10 mouse cellular contexts compared by ENCODE assay signal in genomic region chr16:10782377-10783151, GRCm38 (mm10). TPM values are rescaled to one million over a fixed set of nuclear protein-coding genes. Genes with fewer than 3 reads are reported as not detected.
DNase-seq lines count a peak whose midpoint lies in the region; ATAC-seq and TF ChIP-seq lines count a peak whose summit lies in the region.
"Had no signal": no experiment of that assay in that cellular context is flagged by ENCODE, and none has a peak within 500 bp of the region (broad histone marks: within the 10 kb centered on the region; RNA-seq: fewer than 3 reads in every experiment).

No protein-coding gene starts in this region.

- ATAC-seq in heart, postnatal 0 days (ENCODE audit: insufficient read depth, low read depth): no peak
- peak; percentile 0; the same call in 1 of the 2 replicates for ATAC-seq in granulocyte monocyte progenitor cell, adult 5-6 weeks (replicated peaks; ENCODE audit: poor library complexity, severe bottlenecking)
- no peak for ATAC-seq in limb, embryonic 15.5 days (ENCODE audit: insufficient number of reproducible peaks, low FRiP score, low TSS enrichment, low read depth)

- peaks cover 16% of the 10 kb centered on the region for H3K79me2 ChIP-seq in CH12.LX (replicated peaks; ENCODE audit: control insufficient read depth, extremely low read depth, insufficient read depth, poor library complexity, severe bottlenecking)

- H3K27ac ChIP-seq in heart, postnatal 0 days (ENCODE audit: low read depth): 0 out of 2 replicates have a peak overlapping the region, but pooled peaks have one; percentile 16
- H3K27ac ChIP-seq in CH12.LX (ENCODE audit: insufficient read depth, low read depth): peak overlapping the region; percentile 97
- peak overlapping the region; percentile 64 for H3K27ac ChIP-seq in limb, embryonic 15.5 days

- in situ Hi-C loops in CH12.LX (cut with MboI; ENCODE audit: low pct_ligation_motif_present, low pct_unique_long_range_greater_than_20kb, low sequenced_read_pairs): loop anchor here (5.0 kb wide), 1 partner anchor 35 kb away; no protein-coding TSS in a partner anchor

- TF ChIP-seq RAD21 in CH12.LX (IDR thresholded peaks at IDR 0.05; ENCODE audit: low read depth, low read length): no peak

- no peak overlapping the region; the same call in 1 of the 2 replicates for H3K9ac ChIP-seq in heart, postnatal 0 days (replicated peaks; ENCODE audit: low read depth, low read length)
- H3K9ac ChIP-seq in CH12.LX (ENCODE audit: insufficient read depth, low read depth): peak overlapping the region; percentile 89
- no peak overlapping the region for H3K9ac ChIP-seq in limb, embryonic 15.5 days

- H3K9me3 ChIP-seq in heart, postnatal 0 days (replicated peaks; ENCODE audit: control insufficient read depth, low read length): no peaks in the 10 kb centered on the region
- no peaks in the 10 kb centered on the region for H3K9me3 ChIP-seq in CH12.LX (replicated peaks; ENCODE audit: low read length)
- no peaks in the 10 kb centered on the region for H3K9me3 ChIP-seq in limb, embryonic 15.5 days

- no peak for TF ChIP-seq CTCF in heart, postnatal 0 days (IDR thresholded peaks at IDR 0.05; ENCODE audit: low read depth)
- no peak for TF ChIP-seq CTCF in CH12.LX (conservative IDR thresholded peaks at IDR 0.05 in 1 of 2, IDR thresholded peaks at IDR 0.05 in 1 of 2; ENCODE audit: low read depth in 2 of 2, low read length in 2 of 2)

- 57% methylated on average over 6 of the region's 6 CpGs for WGBS in heart, postnatal 0 days
- 41% methylated on average over 6 of the region's 6 CpGs for WGBS in limb, embryonic 15.5 days

- no peak for TF ChIP-seq EP300 in heart, postnatal 0 days (IDR thresholded peaks at IDR 0.05; ENCODE audit: low read depth)
- 0 out of 2 replicates have a peak, but pooled peaks have one; percentile 36 for TF ChIP-seq EP300 in CH12.LX (IDR thresholded peaks at IDR 0.05; ENCODE audit: low read length)

- H3K27me3 ChIP-seq in heart, postnatal 0 days (ENCODE audit: control insufficient read depth, insufficient read depth, low read length): no peaks in the 10 kb centered on the region
- H3K27me3 ChIP-seq in CH12.LX (replicated peaks): no peaks in the 10 kb centered on the region
- H3K27me3 ChIP-seq in limb, embryonic 15.5 days: no peaks in the 10 kb centered on the region

- intact Hi-C loops in heart, postnatal 36 days (cut with DNase I): no loop called here
- intact Hi-C loops in left cerebral cortex, postnatal 10 days (cut with DNase I): no loop called here

- dilution Hi-C loops in CH12.LX (cut with MboI; ENCODE audit: extremely low pct_ligation_motif_present, extremely low pct_unique_long_range_greater_than_20kb, low sequenced_read_pairs): no loop called here

- no peak; the same call in 1 of the 2 replicates for TF ChIP-seq POLR2A in CH12.LX (IDR thresholded peaks at IDR 0.05; ENCODE audit: low read depth, low read length)

- H3K36me3 ChIP-seq in heart, postnatal 0 days (replicated peaks; ENCODE audit: control insufficient read depth, insufficient read depth, low read length): no peaks in the 10 kb centered on the region
- H3K36me3 ChIP-seq in CH12.LX (replicated peaks in 1 of 2; ENCODE audit: control insufficient read depth in 1 of 2, insufficient read depth in 1 of 2, low read length in 1 of 2): peaks cover 0 to 26% of the 10 kb centered on the region in 2 experiments
- H3K36me3 ChIP-seq in limb, embryonic 15.5 days: no peaks in the 10 kb centered on the region

- H3K4me3 ChIP-seq in heart, postnatal 0 days (ENCODE audit: low read depth, low read length): peak overlapping the region; percentile 79; the same call in 1 of the 2 replicates
- peak overlapping the region; percentile 84 to 99 (median 96) for H3K4me3 ChIP-seq in CH12.LX (replicated peaks in 1 of 3; ENCODE audit: low read depth in 2 of 3, low read length in 2 of 3, poor library complexity in 1 of 3)
- peak overlapping the region; percentile 85 for H3K4me3 ChIP-seq in limb, embryonic 15.5 days

- H3K4me2 ChIP-seq in heart, postnatal 0 days (ENCODE audit: low read depth, low read length): peak overlapping the region; percentile 93; the same call in 1 of the 2 replicates
- H3K4me2 ChIP-seq in CH12.LX (ENCODE audit: insufficient read depth, low read depth, poor library complexity, severe bottlenecking): peak overlapping the region; percentile 52
- H3K4me2 ChIP-seq in limb, embryonic 15.5 days: peak overlapping the region; percentile 80

- peaks cover 34% of the 10 kb centered on the region for H3K4me1 ChIP-seq in heart, postnatal 0 days (ENCODE audit: control insufficient read depth, insufficient read depth)
- H3K4me1 ChIP-seq in CH12.LX (ENCODE audit: control insufficient read depth in 1 of 2, insufficient read depth in 2 of 2): peaks cover 27 to 60% of the 10 kb centered on the region in 2 experiments
- peaks cover 64% of the 10 kb centered on the region for H3K4me1 ChIP-seq in limb, embryonic 15.5 days

- DNase-seq in heart, postnatal 0 days (ENCODE audit: low spot score): no peak
- DNase-seq in heart, postnatal 36 days: no peak
- DNase-seq in CH12.LX (ENCODE audit: extremely low read depth): peak; percentile 83
- no peak for DNase-seq in spleen, adult 12 weeks (ENCODE audit: low spot score)
- DNase-seq in left cerebral cortex, postnatal 10 days (ENCODE audit: extremely low spot score in 1 of 2, low spot score in 2 of 2): no peak
- no peak for DNase-seq in layer of hippocampus, postnatal 10 days (ENCODE audit: low spot score in 2 of 2)
- DNase-seq: cerebellum, adult 18-20 months had no signal

RNA-seq across cellular contexts. Expression of gene Socs1, which starts 2.8 kb away (rescaled TPM):
- total RNA-seq in heart, postnatal 0 days (2014; rRNA removed; ENCODE audit: low replicate concordance): 0.80 and 5.0 TPM in 2 replicates
- 2.7 and 3.2 TPM in 2 replicates for polyA plus RNA-seq in heart, postnatal 0 days (2015; fragmentation: Nextera tagmentation; extraction: Ambion mirVana)
- total RNA-seq in heart, postnatal 36 days (2021): under 1 TPM; 0.33 to 0.49 TPM
- total RNA-seq in CH12.LX (2012; rRNA removed): 26.1 and 29.1 TPM in 2 replicates
- total RNA-seq in CH12.LX (2014; rRNA removed): 17.3 and 18.8 TPM in 2 replicates
- polyA plus RNA-seq in CH12.LX (2012; ENCODE audit: insufficient read length, low read depth): 23.0 and 27.6 TPM in 2 replicates
- 0.41 TPM in 1 of 2 replicates, not detected in the other for total RNA-seq in granulocyte monocyte progenitor cell, adult 5-6 weeks (2014; fragmentation: Nextera tagmentation)
- 1.2 TPM in 2 replicates for total RNA-seq in granulocyte monocyte progenitor cell, adult 5-6 weeks (2017)
- 17.4 and 17.5 TPM in 2 replicates for polyA plus RNA-seq in limb, embryonic 15.5 days (2015; fragmentation: Nextera tagmentation; extraction: Ambion mirVana)
- 1 to 10 TPM; 1.3 to 1.5 TPM for total RNA-seq in left cerebral cortex, postnatal 10 days (2021)
- total RNA-seq in layer of hippocampus, postnatal 10 days (2021): 1 to 10 TPM; 1.3 to 1.5 TPM

RNA-seq across cellular contexts. Expression of gene Tnp2, which starts 5.9 kb away (rescaled TPM):
- not detected in 2 replicates for total RNA-seq in heart, postnatal 0 days (2014; rRNA removed; ENCODE audit: low replicate concordance)
- not detected in 2 replicates for polyA plus RNA-seq in heart, postnatal 0 days (2015; fragmentation: Nextera tagmentation; extraction: Ambion mirVana)
- not detected for total RNA-seq in heart, postnatal 36 days (2021)
- total RNA-seq in CH12.LX (2012; rRNA removed) (0.25 TPM in 1 of 2 replicates, not detected in the other), CH12.LX (2014; rRNA removed) (not detected in 2 replicates)
- polyA plus RNA-seq in CH12.LX (2012; ENCODE audit: insufficient read length, low read depth): 0.43 TPM in 1 of 2 replicates, not detected in the other
- total RNA-seq in granulocyte monocyte progenitor cell, adult 5-6 weeks (2014; fragmentation: Nextera tagmentation): not detected in 2 replicates
- total RNA-seq in granulocyte monocyte progenitor cell, adult 5-6 weeks (2017): not detected in 2 replicates
- polyA plus RNA-seq in limb, embryonic 15.5 days (2015; fragmentation: Nextera tagmentation; extraction: Ambion mirVana): not detected in 2 replicates
- not detected for total RNA-seq in left cerebral cortex, postnatal 10 days (2021)
- total RNA-seq in layer of hippocampus, postnatal 10 days (2021): not detected
- total RNA-seq: megakaryocyte progenitor cell, adult 5-6 weeks had no signal

RNA-seq across cellular contexts. Expression of gene Prm3, which starts 8.2 kb away (rescaled TPM):
- not detected in 2 replicates for total RNA-seq in heart, postnatal 0 days (2014; rRNA removed; ENCODE audit: low replicate concordance)
- polyA plus RNA-seq in heart, postnatal 0 days (2015; fragmentation: Nextera tagmentation; extraction: Ambion mirVana): not detected in 2 replicates
- total RNA-seq in heart, postnatal 36 days (2021): not detected
- total RNA-seq in CH12.LX (2012; rRNA removed) (not detected in 2 replicates), CH12.LX (2014; rRNA removed) (not detected in 2 replicates)
- polyA plus RNA-seq in CH12.LX (2012; ENCODE audit: insufficient read length, low read depth): not detected in 2 replicates
- total RNA-seq in granulocyte monocyte progenitor cell, adult 5-6 weeks (2014; fragmentation: Nextera tagmentation): not detected in 2 replicates
- not detected in 2 replicates for total RNA-seq in granulocyte monocyte progenitor cell, adult 5-6 weeks (2017)
- polyA plus RNA-seq in limb, embryonic 15.5 days (2015; fragmentation: Nextera tagmentation; extraction: Ambion mirVana): not detected in 2 replicates
- not detected for total RNA-seq in left cerebral cortex, postnatal 10 days (2021)
- total RNA-seq in layer of hippocampus, postnatal 10 days (2021): not detected
- total RNA-seq: megakaryocyte progenitor cell, adult 5-6 weeks had no signal

RNA-seq across cellular contexts. Expression of gene Prm2, which starts 13.4 kb away (rescaled TPM):
- not detected in 2 replicates for total RNA-seq in heart, postnatal 0 days (2014; rRNA removed; ENCODE audit: low replicate concordance)
- not detected in 2 replicates for polyA plus RNA-seq in heart, postnatal 0 days (2015; fragmentation: Nextera tagmentation; extraction: Ambion mirVana)
- total RNA-seq in heart, postnatal 36 days (2021): not detected
- not detected in 2 replicates for total RNA-seq in CH12.LX (2012; rRNA removed)
- not detected in 2 replicates for total RNA-seq in CH12.LX (2014; rRNA removed)
- polyA plus RNA-seq in CH12.LX (2012; ENCODE audit: insufficient read length, low read depth): not detected in 2 replicates
- not detected in 2 replicates for total RNA-seq in granulocyte monocyte progenitor cell, adult 5-6 weeks (2014; fragmentation: Nextera tagmentation)
- total RNA-seq in granulocyte monocyte progenitor cell, adult 5-6 weeks (2017): not detected in 2 replicates
- polyA plus RNA-seq in limb, embryonic 15.5 days (2015; fragmentation: Nextera tagmentation; extraction: Ambion mirVana): not detected in 2 replicates
- not detected for total RNA-seq in left cerebral cortex, postnatal 10 days (2021)
- total RNA-seq in layer of hippocampus, postnatal 10 days (2021): not detected
- total RNA-seq: megakaryocyte progenitor cell, adult 5-6 weeks had no signal

RNA-seq across cellular contexts. Expression of gene Prm1, which starts 23.1 kb away (rescaled TPM):
- total RNA-seq in heart, postnatal 0 days (2014; rRNA removed; ENCODE audit: low replicate concordance): not detected in 2 replicates
- polyA plus RNA-seq in heart, postnatal 0 days (2015; fragmentation: Nextera tagmentation; extraction: Ambion mirVana): not detected in 2 replicates
- total RNA-seq in heart, postnatal 36 days (2021): not detected
- total RNA-seq in CH12.LX (2012; rRNA removed): not detected in 2 replicates
- not detected in 2 replicates for total RNA-seq in CH12.LX (2014; rRNA removed)
- polyA plus RNA-seq in CH12.LX (2012; ENCODE audit: insufficient read length, low read depth): not detected in 2 replicates
- total RNA-seq in granulocyte monocyte progenitor cell, adult 5-6 weeks (2014; fragmentation: Nextera tagmentation): not detected in 2 replicates
- total RNA-seq in granulocyte monocyte progenitor cell, adult 5-6 weeks (2017): not detected in 2 replicates
- polyA plus RNA-seq in limb, embryonic 15.5 days (2015; fragmentation: Nextera tagmentation; extraction: Ambion mirVana): 0.50 TPM in 1 of 2 replicates, not detected in the other
- total RNA-seq in left cerebral cortex, postnatal 10 days (2021): not detected
- total RNA-seq in layer of hippocampus, postnatal 10 days (2021): not detected
- total RNA-seq: megakaryocyte progenitor cell, adult 5-6 weeks had no signal

Comparison
In these comparisons a context has a peak if more than half of its experiments do, and no peak if none do; other contexts are left out.
1. H3K27ac ChIP-seq: peak in every context shown above with its lines; median percentile 97 in CH12.LX; 64 in limb, embryonic 15.5 days; 16 in heart, postnatal 0 days.